Mouse (Mus musculus) adrenal gland, adult (tissue): ENCODE measurements around the gene Tmem144.

ENCODE experiments used
- DNase-seq, 2 experiments: peaks; one replicate each; pipeline ENCODE4 v3.0.0; 2022 to 2023; ENCODE audit warnings: low spot score in 1 of 2; ENCODE audit not compliant: inconsistent age in 2 of 2

The Tmem144 gene

DNA sequence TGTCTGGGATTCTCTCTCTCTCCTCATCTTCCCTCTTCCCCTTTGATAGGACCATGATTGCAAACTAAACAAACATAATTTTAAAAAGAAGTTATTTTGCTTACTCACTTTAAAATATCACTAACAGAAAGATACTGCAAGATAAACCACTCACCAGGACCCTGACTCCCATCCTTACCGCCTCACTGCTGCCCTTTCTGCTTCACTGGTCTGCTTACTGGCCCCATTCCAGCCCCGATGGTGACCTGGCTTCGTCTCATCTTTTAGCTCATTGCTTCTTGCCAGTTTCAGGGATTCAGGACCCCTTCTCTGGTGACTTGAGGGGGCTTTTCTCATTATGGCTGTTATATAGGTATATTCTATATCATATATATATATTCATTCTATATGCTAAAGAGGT lies 13.5 kb upstream of the Tmem144 start:
- no peak for DNase-seq

DNA sequence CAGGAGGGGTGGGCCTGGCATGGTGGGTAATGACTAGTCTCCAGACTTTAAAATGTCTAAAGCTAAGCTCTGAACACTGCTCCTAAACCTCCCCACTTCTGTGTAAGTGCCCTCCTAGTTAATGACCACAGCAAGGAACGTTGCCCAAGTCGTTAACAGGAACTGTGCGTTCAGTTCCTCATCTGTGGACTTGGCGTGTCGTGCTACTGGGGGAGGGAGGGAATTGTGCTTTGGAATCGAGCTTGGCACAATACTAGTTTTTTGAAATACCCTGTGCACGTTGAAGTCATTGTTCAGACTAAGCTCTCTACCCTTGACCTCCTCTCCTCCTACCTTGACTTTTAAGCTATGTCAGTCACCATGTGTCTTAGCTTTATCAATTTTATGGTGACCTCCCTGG lies 12.3 kb upstream of the Tmem144 start:
- DNase-seq = peak; percentile 64 to 81

DNA sequence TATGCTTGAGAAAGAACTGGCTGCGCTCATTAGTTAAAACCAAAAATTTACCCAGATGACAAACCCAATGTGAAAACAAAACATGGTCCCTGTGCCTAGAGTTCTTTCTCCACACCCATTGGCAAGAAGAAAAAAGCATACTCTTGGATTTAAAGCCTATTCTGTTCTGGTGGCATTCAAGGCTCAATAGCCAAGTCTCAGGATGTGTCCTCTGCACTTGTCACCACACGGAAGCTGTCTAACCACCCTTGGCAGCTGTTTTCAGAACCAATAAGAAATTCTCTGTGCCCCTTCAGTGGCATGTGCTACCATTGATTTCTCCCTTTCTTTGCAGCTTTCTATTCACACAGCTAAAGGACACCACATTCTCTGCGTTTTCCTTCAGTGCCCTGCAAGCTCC lies 5.6 kb upstream of the Tmem144 start:
- no peak for DNase-seq

DNA sequence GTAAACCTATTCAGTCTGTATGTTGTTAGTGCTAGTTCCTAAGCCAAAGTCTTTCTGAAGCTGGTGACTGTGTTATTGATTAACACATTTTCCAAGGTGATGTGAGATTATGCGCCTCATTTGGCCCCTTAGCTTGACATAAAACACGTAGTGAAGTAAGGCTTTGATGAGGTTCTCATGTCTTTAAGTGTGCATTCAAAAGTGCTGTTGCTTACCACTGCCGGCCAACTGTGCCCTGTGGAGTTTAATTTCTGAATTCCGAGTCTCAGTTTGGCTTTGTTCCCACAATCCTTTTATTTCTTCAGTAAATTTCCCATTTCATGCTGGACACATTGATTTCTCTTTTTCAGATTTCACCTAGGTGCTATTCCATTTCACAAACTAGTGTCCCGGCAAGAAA lies 5.2 kb upstream of the Tmem144 start:
- DNase-seq = no peak

DNA sequence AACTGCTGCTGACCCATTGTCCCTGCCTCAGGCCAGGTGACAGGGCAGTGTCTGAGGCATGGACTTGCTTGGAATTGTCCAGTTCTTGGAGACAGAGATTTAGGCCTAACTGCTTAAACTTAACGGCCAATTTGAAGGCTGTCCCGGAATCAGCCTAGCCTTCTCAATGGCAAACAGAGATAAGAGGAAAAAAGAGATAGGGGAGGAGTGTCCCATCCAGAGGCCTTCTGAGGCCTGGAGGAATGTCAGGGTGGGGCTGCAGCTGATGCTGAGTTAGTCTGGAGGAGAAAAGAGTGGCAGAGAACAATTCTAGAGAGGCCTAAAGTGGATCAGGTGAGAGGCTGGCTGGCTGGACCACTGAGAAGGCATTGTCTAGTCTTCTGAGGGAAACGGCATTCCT lies 465 bp downstream of the Tmem144 start:
- DNase-seq = no peak

DNA sequence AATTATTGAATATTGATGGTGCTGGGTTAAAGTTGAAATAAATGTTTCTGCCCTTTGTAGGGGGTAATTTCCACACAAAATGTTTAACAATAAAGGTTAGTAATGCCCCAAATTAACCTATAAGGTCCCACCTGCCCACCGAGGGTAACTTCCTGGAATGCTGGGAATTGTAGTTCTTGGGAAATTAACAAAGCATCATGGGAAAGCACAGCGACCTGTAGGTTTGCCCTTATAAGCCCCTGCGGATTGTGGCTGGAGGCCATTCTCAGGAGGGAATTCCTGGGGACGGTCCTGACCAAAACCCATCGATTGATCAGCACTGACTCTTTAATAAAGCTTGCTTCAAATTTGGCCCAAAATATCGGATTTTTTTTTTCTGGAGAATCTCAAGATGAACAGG lies 1.9 kb downstream of the Tmem144 start:
- DNase-seq = no peak

DNA sequence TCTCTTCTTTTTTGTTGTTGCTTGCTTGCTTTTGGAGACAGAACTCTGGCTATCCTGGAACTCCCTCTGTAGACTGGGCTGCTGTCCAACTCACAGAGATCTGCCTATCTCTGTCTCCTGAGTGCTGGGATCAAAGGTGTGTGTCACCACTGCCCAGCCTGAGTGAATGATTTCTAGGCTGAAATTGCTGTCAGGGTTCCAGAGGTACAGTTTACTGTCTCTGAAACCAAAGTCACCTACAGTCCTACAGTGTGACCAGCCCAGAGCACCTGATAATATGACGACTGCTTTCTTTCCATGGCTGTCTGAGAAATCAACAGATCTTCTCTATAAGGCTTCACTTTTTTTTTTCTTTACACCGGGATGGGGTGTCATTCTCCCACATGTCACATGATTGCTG lies 3.0 kb downstream of the Tmem144 start:
- no peak for DNase-seq

DNA sequence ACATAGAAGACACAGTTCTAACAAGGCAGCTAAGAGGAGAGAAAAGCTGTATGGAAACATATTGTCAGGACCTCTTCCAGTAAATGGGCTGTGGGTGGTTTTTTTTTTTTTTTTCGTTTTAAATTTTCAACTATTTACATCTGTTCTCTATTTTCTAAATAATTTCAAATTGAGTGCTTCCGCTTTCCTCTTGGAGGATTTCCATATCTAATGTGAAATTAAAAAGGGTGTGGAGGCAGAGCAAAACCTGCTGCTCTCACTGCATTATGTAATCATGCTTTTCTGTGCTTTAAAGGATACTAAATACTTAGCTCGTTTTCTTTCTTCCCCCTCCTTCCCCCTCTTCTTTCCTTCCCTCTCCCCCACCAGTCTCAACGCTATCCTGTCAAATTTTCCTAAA lies 3.7 kb downstream of the Tmem144 start:
- no peak for DNase-seq

DNA sequence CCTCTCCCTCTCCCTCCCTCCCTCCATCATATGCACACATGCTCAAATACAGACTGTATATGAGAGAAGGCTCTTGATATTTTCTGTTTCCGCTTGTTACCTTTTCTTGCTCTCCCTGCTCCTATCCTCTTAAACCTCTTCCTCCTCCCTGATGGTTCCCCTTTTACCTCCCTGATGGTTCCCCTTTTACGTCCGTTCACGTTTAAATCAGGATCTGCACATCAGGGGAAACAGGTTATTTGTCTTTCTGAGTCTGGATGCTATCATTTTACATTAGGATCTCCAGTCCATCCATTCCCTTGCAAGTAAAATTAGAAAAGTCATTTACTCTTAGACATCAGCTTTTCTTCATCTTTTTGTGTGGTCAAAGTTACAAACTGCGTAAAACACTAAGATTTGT lies 5.9 kb downstream of the Tmem144 start:
- DNase-seq = no peak

DNA sequence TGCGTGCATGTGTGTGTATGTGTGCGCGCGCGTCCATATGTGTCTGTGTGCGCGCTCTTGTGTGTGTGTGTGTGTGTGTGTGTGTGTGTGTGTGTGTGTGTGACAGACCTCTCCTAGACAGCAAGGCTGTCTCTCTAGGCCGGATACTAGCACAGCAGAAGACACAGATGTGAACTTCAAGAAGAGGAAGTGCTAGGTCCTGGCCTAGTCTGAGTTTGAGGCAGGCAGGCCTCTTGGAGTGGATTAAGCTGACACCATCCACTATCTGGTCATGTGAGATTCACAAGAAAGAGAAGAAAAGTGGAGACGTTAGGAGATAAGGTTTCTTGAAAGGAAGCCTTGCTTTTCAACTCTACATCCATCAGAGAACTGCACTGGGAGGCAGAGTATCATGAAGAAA lies 8.6 kb downstream of the Tmem144 start:
- DNase-seq = peak in 1 of 2 experiments; percentile 21

DNA sequence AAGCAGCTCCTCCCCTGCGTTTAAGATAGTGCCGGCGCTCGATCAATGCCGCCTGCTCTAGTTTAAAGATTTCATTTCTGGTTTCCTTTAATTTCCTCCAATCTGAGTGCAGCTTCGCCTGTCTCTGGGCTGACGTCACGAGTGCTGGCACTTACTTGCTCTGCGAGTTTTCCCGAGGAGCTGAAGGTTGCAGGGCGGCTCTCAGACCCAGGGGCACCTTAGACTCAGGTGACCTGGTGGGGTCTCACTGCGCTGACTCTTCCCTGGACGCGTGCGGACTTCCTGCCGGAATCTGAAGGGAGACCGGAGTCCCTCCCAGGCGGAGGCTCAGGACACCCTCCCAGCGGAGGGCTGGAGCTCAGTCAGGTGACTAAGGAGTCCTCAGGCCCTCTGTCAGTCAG lies 10.0 kb downstream of the Tmem144 start:
- peak; percentile 83 to 95 for DNase-seq

DNA sequence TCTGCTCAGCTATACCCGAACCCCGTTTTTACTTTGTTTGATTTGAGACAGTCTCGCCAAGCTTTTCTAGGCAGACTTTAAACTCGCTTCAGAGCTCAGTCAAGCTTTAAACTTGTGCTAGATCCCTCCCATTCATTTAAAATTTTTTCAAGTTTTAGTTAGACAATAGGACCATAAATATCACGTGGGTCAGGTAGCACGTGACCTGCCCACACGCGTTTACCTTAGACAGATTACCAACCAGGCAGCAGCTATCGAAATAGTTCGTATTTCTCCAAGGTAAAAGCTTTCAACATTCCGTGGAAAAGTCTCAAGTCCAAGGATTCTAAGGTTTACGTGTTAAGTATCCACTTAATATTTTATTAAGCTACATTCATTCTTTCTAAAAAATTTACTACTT lies 10.4 kb downstream of the Tmem144 start:
- DNase-seq = peak; percentile 47 to 83

DNA sequence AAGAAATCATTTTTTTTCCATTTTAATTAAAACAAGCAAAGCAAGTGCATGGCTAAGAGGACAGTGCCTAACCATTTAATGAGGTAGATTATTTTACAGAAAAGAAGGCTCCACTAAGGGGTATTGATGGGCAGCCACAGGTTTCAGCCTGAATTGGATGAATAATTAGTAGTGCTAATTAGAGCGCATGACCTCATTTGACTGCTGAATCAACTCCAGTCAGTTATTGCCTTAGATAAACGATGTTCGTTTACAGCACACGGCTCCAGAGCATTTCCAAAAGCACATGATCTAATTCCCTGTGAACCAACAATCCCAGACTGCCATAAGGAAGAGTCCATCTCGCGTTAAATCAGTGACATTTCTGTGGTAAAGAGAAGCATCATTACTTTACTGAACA lies 11.1 kb downstream of the Tmem144 start:
- DNase-seq = no peak

DNA sequence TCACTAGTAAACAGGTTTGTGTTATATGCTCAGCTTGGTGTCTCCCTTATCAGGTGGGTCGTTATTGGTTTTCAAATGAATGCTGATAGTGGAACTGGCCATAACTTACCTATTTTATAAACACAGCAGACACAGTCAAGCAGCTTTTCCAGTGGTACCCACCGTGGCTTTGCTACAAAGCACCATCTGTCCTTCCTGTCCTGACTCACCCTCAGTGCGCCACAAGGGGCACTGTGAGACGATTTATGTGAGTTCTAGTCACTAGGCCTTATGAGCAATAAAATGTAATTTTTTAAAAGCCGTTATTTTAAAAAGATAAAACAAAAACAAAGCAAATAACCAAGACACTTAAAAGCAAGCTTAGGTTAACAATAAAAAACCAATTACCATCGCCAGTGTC lies 13.8 kb downstream of the Tmem144 start:
- peak in 1 of 2 experiments; percentile 45 for DNase-seq

DNA sequence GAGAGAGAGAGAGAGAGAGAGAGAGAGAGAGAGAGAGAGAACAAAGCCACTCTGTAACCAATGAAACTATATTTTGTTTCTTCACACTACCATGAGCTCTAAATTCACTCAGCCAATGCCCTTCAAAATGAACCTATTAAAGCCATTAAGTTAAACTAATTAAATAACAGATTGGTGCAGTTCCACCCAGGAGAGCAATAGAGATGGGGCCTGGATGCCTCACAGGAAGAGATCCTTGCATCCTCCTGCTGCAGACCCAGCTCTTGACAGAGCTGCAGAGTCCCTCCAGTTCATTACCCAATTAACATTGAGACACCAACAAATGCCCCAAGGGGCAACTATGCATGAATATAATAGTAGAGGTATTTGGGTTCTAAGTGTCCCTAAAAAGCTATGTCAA lies 23.3 kb downstream of the Tmem144 start:
- no peak for DNase-seq

DNA sequence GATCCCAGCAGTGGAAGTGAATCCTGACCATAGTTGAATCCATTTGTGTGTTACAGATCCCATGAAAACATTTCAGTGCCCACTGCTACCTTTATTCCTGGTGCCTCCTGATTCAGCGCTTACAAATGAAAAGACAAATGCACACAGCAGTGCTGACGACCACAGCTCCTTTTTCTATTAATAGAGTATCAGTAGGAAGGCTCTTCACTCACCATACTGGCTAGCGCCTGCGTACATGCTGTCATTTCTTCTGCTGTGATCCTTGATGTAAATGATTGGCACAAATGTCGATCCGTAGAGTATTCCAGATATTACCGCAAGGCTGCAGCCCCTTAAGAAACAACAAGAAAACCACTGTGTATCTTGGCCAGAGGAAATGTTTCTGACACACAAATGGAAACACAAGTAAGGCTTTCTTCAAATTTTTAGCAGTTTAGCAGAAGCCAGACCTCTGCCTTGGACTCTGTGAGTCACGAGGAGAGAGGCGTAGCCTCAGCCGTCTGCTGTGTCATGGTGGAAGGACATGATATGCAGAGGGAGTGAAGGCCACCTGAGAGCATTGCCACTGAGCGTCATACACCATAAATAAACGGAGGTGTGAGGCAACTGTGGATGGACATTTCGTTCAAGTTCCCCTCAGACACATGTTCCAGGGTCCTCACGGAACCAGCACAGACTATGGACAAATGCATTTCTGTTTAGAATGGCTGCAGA lies 27.3 kb downstream of the Tmem144 start:
- peak; percentile 53 to 75 for DNase-seq

DNA sequence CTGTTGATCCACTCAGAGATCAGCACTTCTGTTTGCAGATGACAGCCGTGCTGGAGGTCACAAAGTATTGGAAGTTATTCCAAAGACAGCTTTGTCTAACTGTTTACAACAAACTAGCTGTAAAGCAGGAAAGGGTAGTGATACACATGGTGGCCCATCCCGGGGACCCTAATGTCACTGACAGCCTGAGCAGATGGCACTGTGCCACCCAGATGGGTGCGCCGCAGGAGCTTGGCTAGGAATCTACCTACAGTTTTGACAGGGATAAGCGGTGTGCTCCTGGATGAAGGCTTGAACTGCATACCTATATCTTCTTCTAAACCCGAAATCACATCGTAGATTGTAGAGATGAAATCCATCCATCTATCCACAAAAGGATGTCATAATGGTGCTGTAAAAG lies 29.4 kb downstream of the Tmem144 start:
- DNase-seq = no peak

DNA sequence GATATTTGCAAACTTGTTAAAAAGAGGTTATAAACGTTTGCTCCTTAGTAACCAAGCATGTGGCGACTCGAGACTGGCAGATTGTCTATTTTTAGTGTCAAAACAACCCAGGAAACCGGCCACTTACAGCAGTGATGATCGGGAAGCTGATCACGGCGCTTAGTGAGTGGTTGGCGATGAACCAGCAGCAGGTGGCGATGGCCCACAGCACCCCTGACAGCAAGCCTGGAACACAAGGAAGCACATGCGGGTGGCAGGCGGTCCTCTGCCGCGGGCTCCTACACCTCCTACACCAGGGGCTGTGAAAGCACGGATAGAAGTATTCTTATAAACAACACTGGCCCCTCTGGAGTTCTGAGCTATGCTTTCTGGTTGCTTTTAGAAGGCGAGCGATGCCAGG lies 31.4 kb downstream of the Tmem144 start:
- no peak for DNase-seq

DNA sequence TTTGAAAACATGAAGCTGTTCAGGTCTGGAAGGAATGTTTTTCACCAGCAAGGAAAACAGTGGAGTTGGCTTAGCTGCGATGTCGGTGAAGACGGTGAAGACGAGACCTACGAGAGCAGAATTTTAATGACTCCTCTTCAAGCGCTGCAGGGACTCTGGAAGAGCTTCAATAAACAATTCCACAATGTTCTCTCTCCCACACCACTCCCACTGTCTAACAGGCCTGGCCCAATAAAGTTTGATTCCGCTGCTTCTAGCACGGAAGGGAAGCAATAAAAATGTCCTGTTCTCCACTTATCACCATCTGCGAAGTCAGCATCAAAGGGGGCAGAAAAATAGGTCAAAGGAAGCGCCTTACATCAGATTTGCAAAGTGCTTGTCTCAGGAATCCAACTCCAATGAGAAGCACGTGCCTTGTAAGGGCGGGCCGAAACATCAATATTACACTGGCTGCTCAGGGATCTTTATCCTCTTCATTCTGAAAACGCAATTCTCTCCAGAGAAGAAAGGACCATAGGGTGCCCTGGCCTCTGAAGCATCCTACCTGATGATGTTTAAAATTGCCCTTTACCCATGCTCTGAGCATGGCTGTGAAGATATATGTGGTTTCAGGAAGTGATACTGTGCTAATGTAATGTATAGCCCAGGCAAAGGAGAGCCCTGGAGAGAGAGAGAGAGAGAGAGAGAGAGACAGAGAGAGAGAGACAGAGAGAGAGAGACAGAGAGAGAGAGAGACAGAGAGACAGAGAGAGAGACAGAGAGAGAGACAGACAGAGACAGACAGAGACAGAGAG lies 34.2 kb downstream of the Tmem144 start:
- DNase-seq = no peak

DNA sequence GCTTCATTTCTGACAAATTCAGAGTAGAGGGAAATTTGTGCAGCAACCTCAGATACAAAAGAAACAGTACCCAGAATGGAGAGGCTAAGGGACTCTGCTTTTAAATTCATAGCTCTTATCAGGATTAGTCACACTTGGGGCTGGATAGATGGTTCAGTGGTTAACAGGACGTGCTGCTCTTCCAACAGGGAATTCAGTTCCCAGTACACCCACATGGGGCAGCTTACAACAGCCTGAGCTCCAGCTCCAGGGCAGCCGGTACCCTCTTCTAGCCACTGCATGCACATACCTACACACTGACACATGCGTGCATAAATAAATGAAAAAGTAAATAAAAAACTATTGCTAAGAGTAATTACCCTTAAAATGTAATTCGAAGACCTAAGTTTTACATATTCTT lies 36.3 kb downstream of the Tmem144 start:
- no peak for DNase-seq

DNA sequence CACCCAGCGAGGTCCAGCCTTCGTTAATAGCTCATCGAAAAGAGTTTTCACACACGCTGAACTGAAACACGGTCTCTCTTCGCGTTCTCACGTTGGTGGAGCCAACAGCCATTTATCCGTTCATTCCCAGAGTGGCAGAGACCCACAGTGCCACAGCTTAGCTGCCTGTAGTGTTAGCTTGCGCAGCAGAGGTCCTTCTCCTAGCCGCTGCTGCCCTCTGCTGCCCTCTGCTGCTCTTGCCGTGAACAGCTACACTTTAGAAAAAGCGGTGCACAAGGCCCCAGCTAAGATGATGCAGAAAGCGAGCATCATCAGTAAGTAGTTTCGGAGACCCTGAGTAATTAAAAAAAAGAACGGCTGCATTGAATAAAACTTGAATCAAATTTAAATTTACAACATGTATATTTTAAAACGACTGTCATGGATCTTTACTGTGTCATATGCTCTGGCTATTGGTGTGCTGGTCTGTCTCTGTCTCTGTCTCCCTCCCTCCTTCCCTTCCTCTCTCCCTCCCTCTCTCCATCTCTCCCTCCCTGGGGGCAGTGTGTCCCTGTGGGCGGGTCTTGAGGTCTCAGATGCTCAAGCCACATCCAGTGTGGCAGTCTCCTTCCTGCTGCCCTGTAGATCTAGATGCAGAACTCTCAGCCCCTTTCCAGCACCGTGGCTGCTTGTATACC lies 38.6 kb downstream of the Tmem144 start:
- DNase-seq = peak; percentile 66 to 90

DNA sequence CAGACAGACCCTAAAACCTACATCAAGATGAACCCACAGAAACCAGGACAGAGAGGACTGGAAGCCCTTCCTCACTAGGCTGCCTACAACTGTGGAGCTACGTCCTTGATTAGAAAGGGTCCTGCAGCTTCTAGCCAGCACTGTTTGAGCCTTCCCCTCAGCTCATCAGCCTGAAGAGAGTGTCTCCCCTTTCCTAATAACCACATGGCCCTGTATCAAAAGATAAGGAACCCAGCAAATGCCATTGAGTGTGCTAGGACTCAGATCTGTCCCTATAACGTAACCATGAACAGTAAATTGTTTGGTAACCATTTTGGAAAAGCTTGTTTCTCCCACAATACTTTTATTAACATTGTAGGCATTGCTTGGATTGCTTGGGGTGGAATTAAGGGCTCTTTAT lies 40.5 kb downstream of the Tmem144 start:
- no peak for DNase-seq
